Mouse (Mus musculus) lung, postnatal 36 days (tissue): Measurements from ENCODE around the gene Cped1.
"Not testable (repeated sequence)": the region's sequence is repeated elsewhere in the genome, so short reads cannot be mapped to it uniquely, and the experiment has no call there.

Source experiments
- DNase-seq: peaks from one replicate; pipeline ENCODE4 v3.0.0; 2022; ENCODE audit warnings: mixed read lengths

The Cped1 gene

DNA sequence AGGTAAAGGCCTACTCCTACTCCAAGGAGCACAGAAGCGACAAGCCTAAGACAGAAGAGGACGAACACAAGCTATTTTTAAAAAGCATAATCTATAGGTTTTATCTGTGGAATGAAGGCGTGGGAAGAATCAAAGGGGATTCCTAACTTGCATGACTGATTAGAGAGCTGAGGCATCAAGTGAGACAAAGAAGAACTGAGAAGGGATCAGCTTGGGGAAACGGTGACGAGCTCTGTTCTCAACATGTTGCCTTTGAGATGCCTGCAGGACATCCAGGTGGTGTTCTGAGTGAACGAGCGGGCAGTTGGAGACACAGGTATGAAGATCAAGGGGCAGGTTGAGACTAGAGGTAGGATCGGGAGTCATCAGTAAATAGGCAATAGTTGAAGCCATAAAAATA, 257.6 kb downstream of the Cped1 start:
- no peak for DNase-seq

DNA sequence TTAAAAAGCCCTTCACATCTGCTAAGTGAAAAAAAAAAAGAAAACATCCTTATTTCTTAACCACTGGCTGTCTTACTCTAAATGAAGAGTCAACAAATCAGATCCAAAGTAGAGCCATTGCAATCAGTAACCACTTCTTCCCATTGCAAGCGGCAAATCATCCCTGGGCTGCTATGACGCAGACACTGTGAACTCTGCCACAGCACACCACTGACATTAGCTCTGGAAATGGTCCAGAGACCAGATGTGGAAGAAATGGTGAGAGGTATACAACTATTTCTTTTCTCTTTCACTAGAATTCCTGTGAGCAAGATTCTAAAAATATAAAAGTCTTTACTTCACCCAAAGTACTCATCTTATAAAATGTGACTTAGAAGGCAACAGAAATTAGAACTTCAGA, 261.0 kb downstream of the Cped1 start:
- no peak for DNase-seq

DNA sequence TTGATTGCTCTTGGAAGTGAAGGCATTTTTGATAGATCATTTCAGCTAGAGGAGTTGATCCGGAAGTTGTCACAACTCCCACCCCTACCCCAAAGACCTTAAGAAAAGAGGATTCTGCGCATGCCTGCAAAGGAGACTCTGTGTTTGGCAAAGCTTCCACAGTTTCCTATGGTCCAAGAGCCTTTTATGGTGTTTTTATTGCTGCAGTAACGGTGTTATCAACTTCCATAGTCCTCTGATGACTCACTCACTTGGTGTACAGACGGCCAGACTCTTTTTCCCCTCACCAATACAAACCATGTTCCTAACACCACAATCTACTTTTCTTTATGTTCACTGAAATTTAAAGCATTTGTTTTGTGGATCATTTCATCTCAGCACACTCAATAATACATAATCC, 273.1 kb downstream of the Cped1 start:
- no peak for DNase-seq

DNA sequence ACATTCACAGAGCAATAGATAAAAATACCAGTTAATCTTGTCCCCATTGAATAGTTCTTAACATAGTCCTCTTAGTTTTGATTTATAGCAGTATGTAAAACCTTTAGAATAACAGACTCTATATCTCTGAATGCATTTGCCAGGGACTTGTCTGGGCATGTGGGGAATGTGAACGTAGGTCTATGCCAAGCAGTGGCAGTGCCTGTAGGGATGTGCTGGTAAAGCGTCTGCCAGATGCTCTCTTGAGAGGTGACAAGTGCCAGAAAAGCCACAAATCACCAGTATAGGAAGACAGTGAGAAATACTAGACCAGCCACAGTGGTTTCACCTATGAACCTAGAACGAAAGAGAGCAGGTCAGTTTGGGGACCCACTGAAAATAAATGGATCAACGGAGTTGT, 276.8 kb downstream of the Cped1 start:
- DNase-seq, result no peak

DNA sequence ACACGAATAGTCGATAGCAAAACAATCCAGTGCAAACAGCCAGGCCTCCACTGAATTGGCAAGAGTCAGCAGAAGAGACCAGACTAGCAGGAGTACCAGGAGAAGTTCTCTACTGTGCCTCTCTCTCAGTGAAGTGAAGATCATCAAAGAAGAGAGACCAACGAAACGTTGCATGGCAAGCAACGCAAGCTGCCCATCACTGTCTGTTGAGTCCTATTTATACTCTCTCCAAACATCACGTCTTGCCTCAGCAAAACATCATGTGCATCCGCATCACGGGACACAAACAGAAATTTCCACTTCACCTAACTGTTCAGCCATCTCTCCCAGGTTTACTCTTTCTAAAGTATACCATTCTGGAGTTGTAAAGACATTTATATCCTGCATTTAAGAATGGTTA, 278.4 kb downstream of the Cped1 start:
- not testable (repeated sequence) for DNase-seq

DNA sequence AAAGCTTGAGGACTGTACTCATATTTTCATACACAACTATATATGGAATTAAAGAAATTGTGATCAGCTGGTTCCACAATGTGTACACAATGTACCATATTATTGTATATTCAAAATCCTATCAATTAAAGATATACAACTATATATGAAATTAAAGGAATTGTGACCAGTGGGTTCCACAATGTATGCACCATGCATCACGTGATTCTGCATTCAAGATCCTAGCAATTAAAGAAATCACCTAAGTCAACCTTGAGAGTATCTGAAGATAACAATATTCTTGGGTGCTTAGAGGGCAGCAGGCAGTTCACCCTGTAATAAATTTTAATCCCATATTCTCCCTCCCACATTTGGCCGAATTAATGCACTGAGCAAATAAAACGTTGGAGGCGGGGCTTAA, 280.3 kb downstream of the Cped1 start:
- no peak for DNase-seq

DNA sequence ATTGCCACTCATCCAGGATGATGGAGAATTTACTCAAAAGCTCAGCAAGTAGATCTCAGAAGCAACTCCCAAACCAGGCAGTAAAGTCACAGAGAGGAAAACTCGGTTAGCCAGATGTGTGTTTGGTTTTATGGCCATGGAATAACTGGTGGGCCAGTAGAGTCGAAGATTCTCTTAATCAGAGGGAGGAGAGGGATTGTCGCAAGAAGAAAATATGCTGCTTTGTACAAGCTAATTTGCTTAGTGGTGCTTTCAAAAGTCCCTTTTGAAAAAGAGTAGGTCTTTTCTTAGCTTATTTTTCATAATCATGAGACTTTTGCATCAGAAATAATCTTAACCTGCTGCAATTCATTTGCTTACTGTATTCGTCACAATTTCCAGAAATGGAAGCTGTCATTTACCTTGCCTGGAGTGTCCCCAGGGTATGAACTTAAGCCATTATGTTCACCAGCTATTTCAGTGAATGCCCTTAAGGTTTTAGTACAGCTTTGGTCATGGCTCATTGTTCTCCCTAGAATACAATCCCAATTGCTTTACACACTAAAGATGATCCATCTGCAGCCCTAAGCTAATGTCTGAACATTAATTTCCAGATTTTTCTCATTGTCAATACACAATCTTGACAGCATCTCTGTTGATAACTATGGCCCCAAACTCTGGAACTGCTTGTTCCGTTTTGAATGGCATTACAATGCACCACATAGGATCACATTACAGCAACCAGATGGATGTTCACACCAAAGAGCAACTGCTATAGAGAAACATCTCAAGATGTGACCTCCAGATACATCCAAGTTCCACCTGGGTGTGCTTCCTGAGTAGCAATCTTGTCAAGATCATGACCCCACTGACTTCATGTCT, 282.3 kb downstream of the Cped1 start:
- DNase-seq, result no peak

DNA sequence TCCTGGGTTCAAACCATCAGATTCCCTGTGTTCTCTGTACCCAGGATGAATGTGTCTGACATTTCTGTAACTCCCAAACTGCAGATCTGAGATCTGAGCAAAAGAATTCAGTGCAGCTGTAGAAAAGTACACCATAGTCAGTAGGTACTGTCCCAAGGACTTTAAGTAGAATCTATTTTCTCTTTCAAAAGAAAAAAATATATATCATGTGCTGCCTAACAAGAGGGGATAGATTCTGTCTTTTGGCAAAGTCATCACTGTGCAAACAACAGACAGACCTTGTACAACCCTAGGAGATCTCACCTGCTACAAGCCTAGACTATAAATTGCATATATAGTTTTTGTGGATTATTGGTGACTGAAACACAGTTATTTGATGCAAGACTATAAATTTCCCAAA, 283.0 kb downstream of the Cped1 start:
- DNase-seq, result no peak

DNA sequence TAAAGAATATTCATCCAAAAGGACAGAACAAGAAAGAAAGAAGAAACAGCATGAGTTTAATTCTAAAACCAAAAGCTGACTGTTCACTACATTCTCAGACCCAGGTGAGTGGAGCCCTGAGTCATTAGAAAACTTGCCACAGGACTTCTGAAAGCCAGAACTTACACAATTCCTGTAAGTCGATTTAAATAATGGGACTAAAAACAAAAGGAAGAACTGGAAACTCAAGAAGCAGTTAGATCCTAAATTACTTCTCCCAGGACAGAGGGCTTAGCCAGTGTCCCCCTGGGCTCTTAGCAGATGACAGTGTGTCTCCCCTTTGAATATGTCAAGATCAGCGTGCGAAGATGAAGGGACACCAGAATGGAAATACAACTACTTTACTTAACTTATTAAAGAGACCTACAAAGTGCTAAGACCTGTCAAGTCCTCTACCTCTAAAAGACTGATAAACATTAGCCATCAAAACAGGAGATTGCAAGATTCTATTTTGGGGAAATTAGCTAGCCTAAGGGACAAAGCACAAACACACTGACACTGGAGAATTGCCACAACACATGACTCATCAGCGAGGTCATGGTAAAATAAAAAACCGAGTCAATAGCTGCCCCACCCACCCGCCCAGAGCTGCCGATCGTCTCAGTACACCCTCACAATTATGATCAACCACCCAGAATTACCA, 284.3 kb downstream of the Cped1 start:
- peak; percentile 26 for DNase-seq

DNA sequence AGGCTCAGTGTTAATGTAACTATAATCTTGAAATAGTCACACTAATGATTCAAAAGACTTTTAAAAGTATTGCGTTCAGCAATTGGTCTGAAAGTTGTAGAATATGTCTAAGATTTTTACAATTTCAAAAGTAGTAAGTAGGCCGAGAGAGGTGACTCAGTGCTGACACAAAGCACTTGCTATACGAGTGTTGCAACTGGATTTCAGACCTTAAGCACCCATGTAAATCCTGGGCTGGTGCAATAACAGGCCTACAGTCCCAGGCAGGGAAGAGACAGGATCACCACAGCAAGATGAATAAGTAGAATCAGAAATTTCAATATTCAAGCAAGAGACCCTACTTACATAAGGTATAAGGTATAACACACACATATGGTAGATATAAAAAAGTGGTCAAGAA, 292.2 kb downstream of the Cped1 start:
- no peak for DNase-seq

DNA sequence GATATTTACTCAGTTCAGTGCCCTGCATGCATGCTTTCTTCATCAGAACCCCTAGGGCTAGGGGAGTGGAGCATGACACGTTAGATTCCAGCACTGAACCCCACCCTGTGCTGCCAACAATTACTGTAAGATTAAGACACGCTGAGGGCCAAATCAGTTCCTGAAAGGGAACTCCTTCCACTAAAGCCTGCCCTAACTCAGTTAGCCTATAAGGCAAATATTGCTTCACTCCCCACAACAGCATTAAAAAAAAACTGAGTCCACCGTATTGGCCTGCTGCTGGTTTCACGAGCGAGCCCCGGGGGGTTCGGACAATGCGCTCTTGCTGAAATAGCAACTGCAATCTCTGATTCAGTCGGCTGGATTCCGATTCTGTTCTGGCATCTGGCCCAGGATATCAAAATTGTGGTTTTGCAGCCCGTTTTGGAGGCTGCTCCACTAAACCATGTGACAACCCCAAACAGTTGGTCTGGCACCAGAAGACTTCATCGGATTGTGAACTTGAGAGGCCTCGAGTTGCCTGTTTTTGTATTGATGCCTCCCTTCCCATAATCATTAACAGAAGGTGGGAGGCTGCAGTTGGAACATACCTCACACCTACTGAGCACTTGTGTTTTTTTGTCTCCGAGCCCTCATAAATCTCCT, 294.6 kb downstream of the Cped1 start:
- DNase-seq, result peak; percentile 51

DNA sequence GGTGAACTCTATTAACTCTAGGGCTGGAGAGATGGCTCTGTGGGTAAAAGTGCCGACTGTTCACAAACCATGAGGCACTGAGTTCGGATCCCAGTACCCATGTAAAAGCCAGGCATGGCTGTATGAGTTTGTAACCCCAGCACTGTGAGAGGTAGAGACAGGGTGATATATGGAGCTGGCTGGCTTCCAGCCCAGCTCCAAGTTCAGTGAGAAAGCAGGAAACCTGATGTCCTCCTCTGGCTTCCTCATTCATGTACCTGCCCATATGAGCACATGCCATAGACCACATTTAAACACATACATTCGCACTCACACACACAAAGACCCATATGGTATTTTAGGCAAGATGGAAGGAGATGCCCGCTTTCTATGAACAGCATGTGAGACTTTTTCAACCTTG, 296.7 kb downstream of the Cped1 start:
- no peak for DNase-seq

DNA sequence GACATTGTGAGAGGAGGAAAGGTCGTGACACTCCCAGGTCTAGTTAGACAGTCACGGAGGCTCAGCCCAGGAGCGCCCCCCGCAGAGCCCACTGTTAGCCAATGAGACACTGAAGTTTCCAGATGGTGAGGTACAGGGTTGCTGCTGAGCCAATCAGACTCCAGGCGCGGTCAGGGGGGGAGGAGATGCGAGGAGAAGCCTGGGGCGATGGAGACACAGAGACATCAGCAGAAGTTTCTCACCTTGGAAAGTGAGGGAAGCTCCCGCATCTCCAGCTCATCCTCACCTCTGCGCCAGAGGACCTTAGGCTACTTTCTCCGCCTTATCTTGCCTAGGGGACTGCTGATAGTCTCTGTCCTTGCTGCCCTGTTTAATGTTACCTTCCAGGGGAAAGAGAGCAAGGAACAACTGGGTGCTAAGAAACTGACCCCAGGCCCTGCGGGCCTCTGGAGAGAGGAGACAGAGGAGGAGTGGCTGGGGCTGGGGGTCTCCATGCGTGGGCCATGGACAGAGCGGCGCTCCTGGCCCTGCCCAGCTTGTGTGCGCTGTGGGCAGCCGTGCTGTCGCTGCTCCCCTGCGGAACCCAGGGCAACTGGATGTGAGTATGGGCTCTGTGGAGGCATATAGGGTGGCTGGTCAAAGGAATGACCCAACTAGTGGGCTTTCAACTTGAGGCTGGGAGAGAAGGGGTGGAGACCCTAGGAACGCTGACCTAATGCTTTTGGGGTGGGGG, 302.5 kb downstream of the Cped1 start, which contains the start of gene Wnt16:
Gene Wnt16 (plus strand): TSS at position 224 of the 733 bp plus-strand sequence.
- DNase-seq, result no peak

DNA sequence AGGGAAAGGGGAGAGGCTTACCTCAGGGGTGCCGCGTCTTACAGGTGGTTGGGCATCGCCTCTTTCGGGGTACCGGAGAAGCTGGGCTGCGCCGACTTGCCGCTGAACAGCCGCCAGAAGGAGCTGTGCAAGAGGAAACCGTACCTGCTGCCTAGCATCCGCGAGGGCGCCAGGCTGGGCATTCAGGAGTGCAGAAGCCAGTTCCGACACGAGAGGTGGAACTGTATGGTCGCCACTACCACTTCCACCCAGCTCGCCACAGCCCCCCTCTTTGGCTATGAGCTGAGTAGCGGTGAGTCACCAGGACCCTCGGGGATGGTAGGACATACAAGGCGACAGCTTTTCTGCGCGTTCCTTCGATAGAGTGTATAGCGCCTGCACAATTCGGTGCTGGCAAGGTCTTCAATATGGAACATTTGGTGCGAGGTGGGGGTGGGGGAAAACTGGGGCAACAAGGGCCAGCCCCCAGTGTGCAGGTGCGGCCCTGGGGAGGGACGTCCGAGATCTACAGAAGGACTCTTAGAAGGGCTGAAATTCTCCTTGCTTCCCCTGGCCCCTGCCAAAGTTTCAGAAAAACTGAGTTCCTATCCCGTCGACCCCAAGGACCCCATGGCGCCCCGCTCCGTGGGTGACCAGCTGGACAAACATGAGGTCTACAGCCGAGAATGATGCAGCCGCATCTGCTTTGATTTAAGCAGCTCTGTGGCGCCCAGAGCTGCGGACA, 303.2 kb downstream of the Cped1 start:
- peak; percentile 21 for DNase-seq

DNA sequence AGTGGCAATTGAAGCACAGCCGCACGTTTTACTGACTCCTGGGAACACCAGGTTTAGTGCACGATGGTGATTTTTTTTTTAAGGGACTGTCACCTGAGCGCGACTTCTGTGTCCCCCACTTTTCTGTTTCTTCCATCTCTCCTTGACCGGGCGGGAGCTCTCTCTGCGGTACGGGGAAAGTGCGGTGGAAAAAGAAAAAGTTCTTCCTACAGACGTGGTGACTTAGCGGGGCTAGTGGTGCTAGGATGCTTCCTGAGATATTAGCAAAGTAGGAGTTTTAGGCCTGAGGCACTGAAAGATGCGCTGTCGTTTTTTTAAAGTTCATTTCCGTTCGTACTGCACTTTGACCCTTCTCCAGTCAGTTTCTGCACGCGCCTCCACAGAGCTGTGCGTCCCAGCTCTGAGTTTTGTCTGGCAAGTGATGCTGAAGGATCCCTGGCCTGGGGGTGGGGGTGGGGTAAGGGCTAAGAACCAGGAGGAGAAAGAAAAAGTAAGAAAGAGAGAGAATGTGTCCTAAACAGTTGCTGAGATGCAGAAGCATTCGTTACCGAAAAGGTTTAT, 303.8 kb downstream of the Cped1 start:
- DNase-seq, result no peak

DNA sequence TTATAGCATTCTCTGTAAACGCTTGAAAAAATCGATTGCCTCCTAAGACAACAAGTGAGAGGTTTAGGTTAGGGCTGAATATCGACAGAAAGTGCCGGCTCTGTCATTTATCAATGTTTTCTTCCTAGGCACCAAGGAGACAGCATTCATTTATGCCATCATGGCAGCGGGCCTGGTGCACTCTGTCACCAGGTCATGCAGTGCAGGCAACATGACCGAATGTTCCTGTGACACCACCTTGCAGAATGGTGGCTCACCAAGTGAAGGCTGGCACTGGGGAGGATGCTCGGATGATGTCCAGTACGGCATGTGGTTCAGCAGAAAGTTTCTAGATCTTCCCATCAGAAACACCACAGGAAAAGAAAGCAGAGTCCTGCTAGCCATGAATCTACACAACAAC, 305.1 kb downstream of the Cped1 start:
- DNase-seq, result no peak

DNA sequence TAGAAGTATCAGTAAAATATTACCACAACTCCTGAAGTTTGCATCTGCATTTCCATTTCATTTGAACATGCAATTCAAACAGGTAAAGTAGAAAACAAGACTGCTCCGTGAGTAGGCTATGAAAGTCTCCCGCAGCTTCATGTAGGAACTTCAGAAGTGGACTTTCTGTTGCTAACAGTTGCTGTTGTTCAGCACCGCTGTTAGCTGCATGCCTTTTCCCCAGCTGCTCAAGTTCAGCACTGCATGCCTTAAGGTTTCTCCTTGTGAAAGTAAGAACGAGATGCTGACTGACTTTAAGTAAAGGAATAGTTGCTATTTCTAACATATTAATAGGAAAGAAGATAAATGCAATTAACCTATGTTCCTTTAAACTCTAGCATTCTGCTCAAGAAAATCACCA, 306.3 kb downstream of the Cped1 start:
- DNase-seq, result no peak

DNA sequence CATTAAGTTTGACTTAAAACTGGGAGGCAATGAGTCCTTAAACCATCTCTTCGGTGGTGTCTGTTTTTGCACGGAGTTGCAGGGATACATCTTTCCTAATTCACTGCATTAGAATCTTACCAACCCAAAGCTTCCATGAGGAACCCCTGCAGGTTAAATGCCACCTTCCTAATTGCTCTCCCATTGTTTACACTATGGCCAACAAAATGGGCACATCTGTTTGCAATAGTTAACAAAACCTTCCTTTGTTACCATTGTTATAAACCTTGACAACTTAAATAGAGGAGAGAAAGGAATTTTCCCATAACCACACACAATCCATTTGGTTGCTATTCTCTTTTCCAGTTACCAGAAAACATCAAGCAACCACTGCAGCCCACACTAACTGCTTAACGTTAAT, 308.2 kb downstream of the Cped1 start:
- no peak for DNase-seq

DNA sequence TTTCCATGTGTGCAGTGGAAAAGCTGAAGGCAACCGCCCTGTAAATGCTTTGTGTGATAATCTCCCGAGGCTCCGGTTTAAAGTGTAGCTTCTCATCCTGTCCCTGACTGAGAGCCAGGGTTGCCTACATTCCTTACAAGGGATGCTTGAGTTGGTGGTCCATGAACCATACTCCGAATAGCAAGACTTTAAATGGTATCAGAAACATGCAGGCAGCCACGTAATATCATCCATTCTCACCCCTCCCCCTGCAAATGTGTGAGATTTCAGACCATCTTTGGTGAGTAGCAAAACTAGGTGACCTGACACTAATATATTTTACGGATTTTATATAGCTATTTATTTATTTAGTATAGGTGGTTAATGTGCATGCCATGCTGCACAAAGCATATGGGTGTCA, 311.3 kb downstream of the Cped1 start:
- DNase-seq, result no peak

DNA sequence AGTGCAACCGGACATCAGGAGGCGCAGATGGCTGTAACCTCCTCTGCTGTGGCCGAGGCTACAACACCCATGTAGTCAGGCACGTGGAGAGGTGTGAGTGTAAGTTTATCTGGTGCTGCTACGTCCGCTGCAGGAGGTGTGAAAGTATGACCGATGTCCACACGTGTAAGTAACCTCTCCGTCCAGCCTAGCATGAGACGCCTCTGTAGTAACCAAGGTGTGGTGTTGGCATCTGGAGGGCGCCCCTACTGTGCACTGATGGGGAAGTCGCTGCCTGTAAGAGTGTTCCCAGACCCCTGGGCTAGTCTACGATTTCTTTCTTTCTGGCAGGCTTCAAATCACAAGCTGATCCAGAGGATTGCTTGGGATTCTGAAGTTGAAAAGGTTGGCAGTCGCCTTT, 312.3 kb downstream of the Cped1 start:
- DNase-seq, result no peak
